Mouse (Mus musculus) brain, embryonic 18.5 days (tissue): ENCODE results near the gene Dnaic2.

ENCODE experiments used
- DNase-seq: peaks from one replicate; pipeline ENCODE4 v3.0.0-alpha.2; 2012; ENCODE audit warnings: low read depth, low spot score

Dnaic2 gene

GRCm38 (mm10) chr11:114726965-114727825, at the start of gene Dnaic2:
Gene Dnaic2 (plus strand): TSS chr11:114727408.
- peak; percentile 52 for DNase-seq

- no peak for DNase-seq
These were observed 47.6 kb upstream of the Dnaic2 start for GRCm38 (mm10) chr11:114679582-114679981.

- no peak for DNase-seq
These were observed 46.9 kb upstream of the Dnaic2 start for GRCm38 (mm10) chr11:114680291-114680690.

- no peak for DNase-seq
These were observed 46.2 kb upstream of the Dnaic2 start for GRCm38 (mm10) chr11:114681054-114681453.

- no peak for DNase-seq
These were observed 44.8 kb upstream of the Dnaic2 start for GRCm38 (mm10) chr11:114682321-114682900.

GRCm38 (mm10) chr11:114683029-114683721, 44.0 kb upstream of the Dnaic2 start:
- DNase-seq = no peak

- DNase-seq = no peak
These were observed 43.2 kb upstream of the Dnaic2 start for GRCm38 (mm10) chr11:114683722-114684621.

- no peak for DNase-seq
These were observed 42.4 kb upstream of the Dnaic2 start for GRCm38 (mm10) chr11:114684627-114685373.

GRCm38 (mm10) chr11:114685526-114686040, 41.6 kb upstream of the Dnaic2 start:
- DNase-seq = no peak

GRCm38 (mm10) chr11:114686221-114686959, 40.8 kb upstream of the Dnaic2 start:
- DNase-seq = no peak

GRCm38 (mm10) chr11:114687574-114688188, 39.5 kb upstream of the Dnaic2 start:
- no peak for DNase-seq

- DNase-seq = no peak
These were observed 38.5 kb upstream of the Dnaic2 start for GRCm38 (mm10) chr11:114688729-114689128.

- no peak for DNase-seq
These were observed 37.0 kb upstream of the Dnaic2 start for GRCm38 (mm10) chr11:114690192-114690591.

- DNase-seq = no peak
These were observed 35.6 kb upstream of the Dnaic2 start for GRCm38 (mm10) chr11:114691454-114692182.

- DNase-seq = no peak
These were observed 34.6 kb upstream of the Dnaic2 start for GRCm38 (mm10) chr11:114692601-114693000.

- no peak for DNase-seq
These were observed 33.8 kb upstream of the Dnaic2 start for GRCm38 (mm10) chr11:114693456-114693855.

GRCm38 (mm10) chr11:114694451-114694850, 32.8 kb upstream of the Dnaic2 start:
- no peak for DNase-seq

GRCm38 (mm10) chr11:114698496-114698895, 28.7 kb upstream of the Dnaic2 start:
- DNase-seq = no peak

- DNase-seq = no peak
These were observed 27.7 kb upstream of the Dnaic2 start for GRCm38 (mm10) chr11:114699511-114699910.
